Mouse (Mus musculus) gastrocnemius, adult 18-20 months (tissue): ENCODE measurements around the gene Rftn1. TPM values are rescaled to one million over a fixed set of nuclear protein-coding genes. Genes with fewer than 3 reads are reported as not detected.
"Not testable (repeated sequence)": the region's sequence is repeated elsewhere in the genome, so short reads cannot be mapped to it uniquely, and the experiment has no call there.

Experiments used
- DNase-seq: peaks from one replicate; pipeline ENCODE4 v3.0.0; 2021; ENCODE audit warnings: low spot score
- total RNA-seq, 2 experiments: library from RNA; stranded (reverse); gene quantifications; 2 replicates each; pipeline ENCODE4 v1.2.3; 2021

The Rftn1 gene
- total RNA-seq, 2 experiments from 2014 or later, result 10.3 to 10.6 TPM

DNA sequence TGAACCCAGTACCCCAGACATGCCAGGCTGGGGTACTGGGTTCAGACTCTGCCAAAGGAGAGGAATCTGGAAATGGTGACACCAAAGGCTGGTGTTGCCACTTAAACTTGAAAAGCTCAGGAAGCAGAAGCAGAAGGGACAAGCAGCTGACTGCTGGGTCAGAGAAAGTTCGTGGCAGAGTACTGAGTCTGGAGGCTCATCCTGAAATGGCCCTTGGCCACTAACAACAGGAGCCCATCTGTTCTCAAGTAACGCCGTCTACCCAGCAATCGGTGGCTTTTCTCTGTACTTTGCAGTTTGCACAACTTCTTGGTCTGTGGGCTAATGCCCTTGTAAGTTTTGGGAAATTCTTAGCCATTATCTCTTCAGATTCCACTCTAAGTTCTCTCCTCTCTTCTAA, 60.1 kb downstream of the Rftn1 start:
- DNase-seq, result no peak

GRCm38 (mm10) chr17:50128392-50128791, 62.1 kb downstream of the Rftn1 start:
- peak; percentile 52 for DNase-seq

GRCm38 (mm10) chr17:50127045-50127813, 63.2 kb downstream of the Rftn1 start:
- peak; percentile 42 for DNase-seq

GRCm38 (mm10) chr17:50126545-50126944, 63.9 kb downstream of the Rftn1 start:
- no peak for DNase-seq

- DNase-seq, result no peak
Measured at GRCm38 (mm10) chr17:50125900-50126299, 64.6 kb downstream of the Rftn1 start.

DNA sequence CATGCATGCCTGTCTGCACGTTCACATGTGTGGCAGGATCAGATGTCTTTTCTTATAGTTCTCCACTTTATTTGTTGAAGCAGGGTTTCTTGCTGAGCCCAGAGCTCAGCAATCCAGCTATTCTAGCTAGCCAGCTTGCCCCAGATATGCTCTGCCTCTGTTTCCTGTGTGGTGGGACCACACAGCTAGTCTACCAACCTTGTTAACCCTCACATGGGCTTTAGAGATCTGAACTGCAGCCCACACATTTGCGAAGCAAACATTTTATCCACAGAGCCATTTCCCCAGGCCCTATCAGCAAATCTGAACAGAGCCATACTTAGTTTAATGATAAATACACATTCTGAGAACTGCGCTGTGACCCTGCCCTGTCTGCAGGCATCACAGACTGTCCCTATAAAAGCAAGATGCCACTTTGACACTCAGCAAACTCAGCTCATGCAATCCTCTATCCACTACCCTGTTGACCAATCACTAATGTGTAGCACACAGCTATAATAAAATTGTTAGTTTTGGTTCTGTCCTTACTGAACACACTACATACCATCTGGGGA, 65.2 kb downstream of the Rftn1 start:
- DNase-seq, result no peak

DNA sequence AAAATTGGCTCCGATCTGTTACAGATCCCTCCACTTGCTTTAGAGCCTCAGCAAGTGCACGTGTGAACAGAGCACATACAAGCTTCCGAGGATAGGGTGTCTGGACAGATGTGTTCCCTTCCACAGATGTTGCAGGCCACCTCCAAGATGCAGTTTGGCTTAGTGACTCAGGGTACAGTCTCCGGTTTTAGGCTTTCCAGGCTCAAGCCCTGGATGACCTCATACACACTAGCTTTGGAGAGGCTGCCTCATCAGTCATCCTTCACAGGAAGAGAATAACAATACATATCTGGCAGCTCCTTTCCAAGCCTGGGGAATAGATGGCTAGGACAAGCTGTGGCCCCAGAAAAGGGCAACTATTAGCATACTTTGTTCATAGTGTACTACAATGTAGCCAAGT, 65.8 kb downstream of the Rftn1 start:
- DNase-seq, result no peak

GRCm38 (mm10) chr17:50122555-50122954, 67.9 kb downstream of the Rftn1 start:
- DNase-seq, result no peak

DNA sequence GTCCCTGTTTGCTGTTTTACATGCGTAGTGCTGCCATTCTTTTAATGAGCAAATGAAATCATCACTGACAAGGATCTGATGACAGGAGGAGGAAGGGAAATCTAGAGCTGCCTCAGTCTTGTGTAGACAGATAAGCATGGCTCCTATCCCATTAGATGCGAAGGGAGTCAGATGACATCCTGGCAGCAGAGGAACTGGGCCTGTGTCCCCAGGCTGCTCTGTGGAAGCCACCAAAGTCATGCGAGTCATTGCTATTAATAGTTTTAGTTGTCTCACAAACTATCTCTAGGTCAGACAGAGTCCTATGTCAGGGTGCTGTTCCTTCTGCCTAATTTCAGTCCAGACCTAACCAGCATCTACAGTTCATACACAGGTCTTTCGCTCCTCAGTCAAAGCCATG, 70.4 kb downstream of the Rftn1 start:
- peak; percentile 83 for DNase-seq

- DNase-seq, result no peak
Measured at GRCm38 (mm10) chr17:50117461-50117860, 73.0 kb downstream of the Rftn1 start.

- peak; percentile 44 for DNase-seq
Measured at GRCm38 (mm10) chr17:50116980-50117379, 73.5 kb downstream of the Rftn1 start.

GRCm38 (mm10) chr17:50116401-50116800, 74.1 kb downstream of the Rftn1 start:
- DNase-seq, result not testable (repeated sequence)

- not testable (repeated sequence) for DNase-seq
Measured at GRCm38 (mm10) chr17:50115716-50116115, 74.8 kb downstream of the Rftn1 start.

DNA sequence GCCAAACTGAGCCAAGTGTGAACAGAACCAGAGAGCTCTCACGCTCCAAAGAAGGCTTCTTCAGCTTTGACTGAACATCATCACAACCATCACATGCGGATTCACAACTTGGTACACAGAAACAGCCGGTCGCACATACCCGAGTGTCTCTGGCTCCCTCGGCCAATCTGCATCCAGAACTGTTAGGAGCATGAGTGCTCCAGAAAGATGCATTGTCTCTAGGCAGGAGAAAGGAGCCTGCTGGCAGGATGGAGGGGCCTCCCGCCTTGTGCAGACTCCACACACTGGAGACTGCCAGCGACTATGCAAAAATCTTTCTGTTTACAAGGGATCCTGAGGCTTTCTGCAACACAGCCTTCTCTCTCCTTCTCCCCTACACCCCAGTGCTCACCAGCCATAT, 75.8 kb downstream of the Rftn1 start:
- no peak for DNase-seq

GRCm38 (mm10) chr17:50110650-50111415, 79.6 kb downstream of the Rftn1 start:
- DNase-seq, result peak; percentile 67

- DNase-seq, result no peak
Measured at GRCm38 (mm10) chr17:50106811-50107210, 83.7 kb downstream of the Rftn1 start.

DNA sequence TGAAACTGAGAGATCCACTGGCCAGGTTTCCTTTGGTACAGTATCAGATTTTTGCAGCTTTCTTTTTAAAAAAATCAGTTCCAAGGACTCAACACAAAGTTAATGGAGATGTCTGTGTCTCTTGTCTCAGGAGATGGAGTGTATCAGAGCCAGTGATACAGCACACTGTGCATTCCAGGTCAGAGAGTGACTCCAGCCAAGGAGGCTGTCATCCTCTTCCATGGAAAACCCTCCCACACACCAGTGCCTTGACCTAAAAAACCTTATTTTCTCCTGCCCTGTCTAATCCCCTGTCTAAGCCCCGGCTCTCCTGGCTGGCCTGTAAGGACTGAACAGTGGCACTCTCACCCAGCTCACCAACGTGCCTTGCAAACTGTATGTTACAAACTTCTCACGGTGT, 86.3 kb downstream of the Rftn1 start:
- DNase-seq, result peak; percentile 50

GRCm38 (mm10) chr17:50101416-50101815, 89.1 kb downstream of the Rftn1 start:
- DNase-seq, result peak; percentile 64

GRCm38 (mm10) chr17:50100070-50100469, 90.4 kb downstream of the Rftn1 start:
- DNase-seq, result no peak

DNA sequence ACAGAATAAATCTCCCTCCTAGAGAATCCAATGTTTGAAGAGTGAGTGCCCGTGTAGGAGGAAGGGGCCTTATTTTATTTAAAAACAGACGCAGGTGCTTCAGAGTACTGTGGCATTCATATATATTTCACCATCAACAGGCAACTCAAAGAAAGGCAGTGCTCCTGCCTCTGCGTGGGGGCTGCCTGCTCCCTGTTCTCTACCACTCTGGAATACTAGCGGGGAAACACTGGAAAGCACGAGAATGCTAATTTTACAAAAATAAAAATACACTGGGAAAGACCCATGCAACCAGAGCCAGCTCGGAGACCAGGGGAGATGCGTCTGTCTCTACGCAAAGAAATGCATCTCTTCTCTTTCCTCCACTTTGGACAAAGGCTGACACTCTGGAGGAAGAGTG, 91.1 kb downstream of the Rftn1 start:
- DNase-seq, result no peak

DNA sequence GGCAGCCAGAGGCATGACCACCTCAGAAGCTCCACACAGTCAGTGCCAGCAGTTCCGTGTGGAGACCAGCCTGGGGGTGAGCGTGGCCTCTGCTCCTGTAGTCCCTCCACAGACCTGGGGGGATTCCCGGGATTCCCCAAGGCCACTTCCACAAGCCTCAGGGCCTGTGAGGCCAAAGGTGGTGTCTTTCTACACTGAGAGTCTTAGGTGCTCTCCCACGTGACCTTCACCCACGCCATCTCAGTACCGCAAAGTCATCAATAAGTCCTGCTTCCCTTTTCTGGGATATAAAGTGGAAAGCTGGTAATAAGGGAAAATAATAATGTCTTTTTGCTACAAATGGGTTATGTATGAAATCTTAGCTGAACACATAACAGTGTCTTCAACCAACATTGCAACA, 92.2 kb downstream of the Rftn1 start:
- DNase-seq, result no peak

DNA sequence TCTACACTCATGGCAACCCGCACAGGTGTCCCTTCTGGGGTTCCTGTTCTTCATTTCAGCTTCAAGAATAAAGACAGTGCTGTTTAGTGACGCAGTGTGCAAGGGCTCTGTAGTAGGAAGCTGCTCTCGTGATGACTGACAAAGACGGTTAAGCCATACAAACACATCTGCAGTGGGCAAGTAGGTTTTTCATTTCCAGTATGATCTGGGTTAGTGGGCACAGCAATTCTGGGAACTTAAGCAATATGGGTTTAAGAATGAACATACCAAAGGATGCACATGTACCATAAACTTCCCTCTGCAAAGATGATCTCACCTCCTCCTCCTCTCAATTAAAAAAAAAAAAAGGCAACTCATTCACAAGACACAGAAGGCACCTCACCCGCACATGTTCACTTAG, 92.6 kb downstream of the Rftn1 start:
- DNase-seq, result no peak

DNA sequence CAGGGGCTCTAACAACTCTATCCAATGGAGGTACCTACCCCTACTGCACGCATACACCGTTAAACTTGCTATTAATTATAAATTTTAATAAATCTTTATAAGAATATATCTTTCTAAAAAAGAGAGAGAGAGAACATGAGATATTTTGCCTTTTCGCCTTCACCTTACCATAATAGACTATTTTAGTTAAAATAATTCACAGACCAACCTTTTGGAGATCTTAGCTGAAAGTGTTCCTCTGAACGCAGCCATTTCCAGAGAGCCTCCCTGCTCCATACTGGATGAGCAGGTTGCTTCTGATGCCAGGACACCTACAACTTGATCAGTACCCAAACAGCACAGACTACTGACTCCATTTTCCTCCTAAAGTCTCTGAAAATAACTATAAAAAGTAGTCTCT, 94.2 kb downstream of the Rftn1 start:
- no peak for DNase-seq
